Mouse (Mus musculus) cerebellum, adult 8-10 months (tissue): ENCODE data around the gene Tmem52.
"Not testable (repeated sequence)": the region's sequence is repeated elsewhere in the genome, so short reads cannot be mapped to it uniquely, and the experiment has no call there.

ENCODE experiments used
- DNase-seq: peaks from one replicate; pipeline ENCODE4 v3.0.0; 2022

Tmem52 gene

DNA sequence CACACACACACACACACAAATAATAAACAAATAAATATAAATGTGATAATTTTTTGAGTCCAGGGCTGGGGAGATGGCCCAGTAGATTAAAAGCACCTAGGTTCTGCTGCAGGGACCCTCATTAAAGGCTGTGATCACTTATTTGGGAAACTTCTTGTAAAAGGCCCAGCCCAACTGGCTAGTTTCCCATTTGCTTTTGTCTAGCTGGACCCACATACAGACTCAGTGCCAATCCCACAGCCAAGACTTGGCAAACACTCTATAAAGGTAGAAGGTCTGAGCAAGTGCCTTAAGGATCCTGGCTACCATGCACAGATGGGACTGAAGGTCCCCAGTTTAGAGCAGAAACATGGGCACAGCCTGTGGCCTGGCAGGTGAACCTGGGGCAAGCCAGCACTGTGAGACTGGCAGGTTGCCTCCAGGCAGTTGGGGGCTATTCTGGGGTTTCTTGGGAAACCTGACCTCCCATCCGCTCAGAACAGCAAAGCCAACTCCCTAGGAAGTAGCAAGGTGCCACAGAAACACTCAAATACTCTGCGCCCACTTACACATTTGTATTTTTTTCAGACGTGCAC, 3.9 kb downstream of the Tmem52 start:
- DNase-seq, result peak; percentile 68

DNA sequence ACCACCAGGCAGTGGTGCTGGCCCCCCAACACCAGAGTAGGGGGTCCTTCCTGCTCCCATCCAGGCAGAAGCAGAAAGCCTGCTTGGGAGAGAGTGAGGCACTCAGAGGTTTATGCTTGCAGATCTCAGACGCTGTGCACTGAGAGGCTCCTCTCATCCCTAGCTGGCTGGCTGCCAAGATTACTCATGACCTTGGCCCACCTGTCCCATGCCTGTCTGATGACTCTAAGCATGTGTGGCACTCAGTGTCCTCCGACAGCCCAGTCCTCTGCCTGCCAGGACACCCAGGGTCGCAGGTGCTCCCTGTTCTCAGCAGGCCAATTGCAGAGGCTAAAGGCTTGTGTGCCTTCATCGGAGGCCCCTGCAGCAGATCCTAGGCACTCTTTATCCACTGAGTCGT, 4.4 kb downstream of the Tmem52 start:
- DNase-seq, result peak; percentile 74

DNA sequence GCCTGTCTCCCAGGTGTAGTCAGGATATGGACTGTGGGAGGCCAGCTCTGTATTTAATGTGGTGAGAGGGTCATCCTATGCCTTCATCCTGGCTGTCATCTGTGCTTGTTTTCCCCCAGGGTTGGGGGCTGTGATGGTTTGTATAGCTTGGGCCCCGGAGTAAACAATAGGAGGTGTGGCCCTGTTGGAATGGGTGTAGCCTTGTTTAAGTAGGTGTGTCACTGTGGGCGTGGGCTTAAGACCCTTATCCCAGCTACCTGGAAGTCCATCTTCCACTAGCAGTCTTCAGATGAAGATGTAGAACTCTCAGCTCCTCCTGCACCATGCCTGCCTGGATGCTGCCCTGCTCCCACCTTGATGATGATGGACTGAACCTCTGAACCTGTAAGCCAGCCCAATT, 4.9 kb downstream of the Tmem52 start:
- not testable (repeated sequence) for DNase-seq

GRCm38 (mm10) chr4:155481381-155482124, 12.6 kb downstream of the Tmem52 start:
- DNase-seq, result peak; percentile 81

- DNase-seq, result no peak
Observed at GRCm38 (mm10) chr4:155482125-155482480, 13.2 kb downstream of the Tmem52 start.

DNA sequence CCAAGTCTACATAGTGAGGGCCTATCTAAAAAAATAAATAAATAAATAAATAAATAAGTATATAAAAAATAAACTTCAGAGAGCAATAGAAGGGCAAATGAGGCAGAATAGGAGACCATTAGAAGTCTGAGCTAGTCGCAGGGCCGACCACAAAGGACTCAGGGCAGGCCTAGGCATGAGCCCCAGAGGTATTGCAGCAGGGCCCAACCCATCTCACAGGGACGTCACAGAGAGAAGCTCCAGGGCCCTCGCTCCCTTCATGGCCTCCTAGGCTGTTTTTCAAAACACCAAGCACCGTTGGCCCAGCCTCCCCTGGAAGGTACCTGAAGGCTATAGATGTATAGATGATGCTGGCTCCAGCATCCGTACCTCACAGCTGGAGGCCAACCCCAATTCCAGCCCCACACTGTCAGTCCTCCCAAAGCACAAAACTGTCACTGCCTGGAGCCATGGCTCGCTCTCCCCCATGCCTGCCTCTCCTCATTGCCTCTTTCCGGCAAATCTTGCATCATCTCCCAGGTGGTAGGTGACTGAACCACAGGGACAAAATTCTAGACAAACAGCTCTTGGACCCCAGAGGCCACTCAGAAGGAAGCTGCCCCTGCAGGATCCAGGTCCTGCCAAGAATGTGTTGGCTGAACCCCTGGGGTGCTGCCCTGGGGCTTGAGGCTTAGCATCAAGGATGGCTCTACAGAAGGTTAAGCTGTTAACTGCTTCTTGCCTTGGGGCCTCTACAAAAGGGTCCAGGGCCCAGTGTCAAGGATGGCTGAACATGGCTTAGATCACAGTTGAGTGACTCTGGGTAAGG, 14.0 kb downstream of the Tmem52 start:
- no peak for DNase-seq

DNA sequence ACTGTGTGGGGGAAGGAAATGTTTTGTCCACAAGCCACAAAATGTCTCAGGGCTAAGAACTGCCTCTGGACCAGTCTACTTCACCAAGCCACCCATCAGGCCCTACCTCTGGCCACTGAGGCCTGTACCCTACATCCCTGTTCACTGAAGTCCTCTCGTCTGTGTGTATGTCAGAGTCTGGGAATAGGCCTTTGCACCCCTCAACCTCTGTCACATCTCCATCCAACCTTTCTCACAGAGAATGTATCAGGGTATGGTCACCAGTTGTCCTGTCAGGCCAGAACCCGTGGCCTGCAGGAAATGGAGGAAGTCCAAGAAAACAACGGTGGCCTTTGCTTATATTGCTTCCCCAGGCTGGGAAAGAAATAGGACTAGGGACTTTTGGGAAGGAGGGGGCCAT, 16.6 kb downstream of the Tmem52 start:
- DNase-seq, result no peak

- no peak for DNase-seq
Observed at GRCm38 (mm10) chr4:155487746-155488145, 18.8 kb downstream of the Tmem52 start.

GRCm38 (mm10) chr4:155488232-155489025, 19.5 kb downstream of the Tmem52 start:
- no peak for DNase-seq

DNA sequence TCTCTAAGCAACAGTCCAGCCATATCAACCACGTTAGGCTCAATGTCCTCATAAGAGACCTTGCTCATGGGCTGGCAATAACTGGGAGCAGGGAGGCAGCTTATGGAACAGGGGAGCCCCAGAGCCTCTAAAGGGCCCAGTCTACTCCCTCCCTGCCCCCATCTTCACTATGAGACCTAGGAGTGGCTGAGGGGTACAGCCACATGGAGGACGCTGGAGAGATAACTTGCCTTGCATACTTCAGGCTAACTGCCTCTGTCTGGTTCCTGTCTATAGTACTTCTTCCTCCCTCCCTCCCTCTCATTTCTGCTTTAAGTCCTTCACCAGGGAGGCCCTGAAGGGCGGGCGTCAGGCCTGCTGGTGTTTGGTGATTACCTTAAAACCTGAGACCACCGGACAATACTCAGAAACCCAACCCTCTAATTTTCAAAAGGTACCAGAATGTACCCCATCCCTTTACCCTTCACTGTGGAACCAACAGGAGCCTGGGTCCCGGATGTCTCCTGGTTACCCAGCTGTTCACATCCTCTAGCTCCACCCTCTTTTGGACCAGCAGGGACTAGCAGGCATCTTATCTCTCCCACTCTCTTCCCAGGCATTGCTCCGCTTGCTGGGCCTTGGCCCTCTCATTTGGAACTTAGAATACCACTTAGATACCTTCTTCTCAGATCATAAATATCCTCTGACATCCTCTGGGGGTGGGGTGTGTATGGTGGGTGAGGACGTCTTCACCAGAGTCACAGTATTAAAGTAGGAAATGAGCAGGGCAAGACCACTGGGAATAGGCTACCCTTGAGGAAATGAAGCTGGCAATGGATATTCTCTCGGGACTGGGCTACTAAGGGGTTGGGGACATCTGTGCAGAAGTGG, 20.4 kb downstream of the Tmem52 start:
- no peak for DNase-seq

DNA sequence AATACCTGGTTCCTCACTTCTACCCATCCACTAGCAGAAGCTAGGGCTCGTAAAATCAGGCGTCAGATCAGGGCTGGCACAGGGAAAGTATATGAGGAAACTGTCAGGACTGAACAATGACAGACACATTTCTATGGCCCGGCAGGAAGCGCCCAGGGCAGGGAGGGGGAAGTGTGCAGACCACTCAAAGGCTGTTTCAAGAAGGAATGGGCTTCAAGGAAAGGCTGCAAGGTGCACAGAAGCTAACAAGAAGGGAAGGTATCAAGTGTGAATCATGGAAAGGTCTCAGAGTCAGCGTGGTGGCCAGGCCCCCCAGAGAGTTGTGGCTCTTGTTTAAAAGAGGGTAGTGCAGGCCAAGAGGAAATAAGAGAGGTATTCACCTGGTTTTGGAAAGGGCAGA, 21.5 kb downstream of the Tmem52 start:
- DNase-seq, result no peak

- peak; percentile 95 for DNase-seq
Observed at GRCm38 (mm10) chr4:155490990-155491504, 22.1 kb downstream of the Tmem52 start, which contains the start of gene Gnb1. Gene Gnb1 (plus strand): TSS chr4:155491361.

- no peak for DNase-seq
Observed at GRCm38 (mm10) chr4:155491529-155492130, 22.7 kb downstream of the Tmem52 start.

DNA sequence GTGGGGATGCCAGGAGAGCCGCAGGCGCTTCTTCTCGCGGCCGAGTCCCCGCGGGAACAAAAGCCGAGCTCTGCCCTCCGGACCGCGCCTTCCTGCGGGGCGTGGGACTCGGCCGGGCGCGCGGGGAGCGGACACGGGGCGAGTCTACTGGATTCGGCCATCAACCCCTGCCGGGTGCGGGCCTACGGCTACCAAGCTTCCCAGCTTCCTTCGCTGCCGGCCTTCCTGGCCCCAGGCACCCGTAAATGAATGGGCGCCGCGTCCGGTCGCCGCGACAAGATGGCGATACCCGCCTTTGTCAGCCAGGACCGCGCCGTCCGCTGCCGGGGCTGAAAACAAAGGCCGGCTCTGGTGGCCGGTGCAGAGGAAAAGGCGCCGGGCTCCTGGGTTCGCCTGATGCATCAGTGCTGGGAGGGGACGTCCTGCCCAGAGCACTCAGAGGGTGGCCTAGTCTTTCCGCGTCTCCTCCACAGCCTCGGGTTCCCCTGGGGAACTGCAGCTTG, 23.3 kb downstream of the Tmem52 start:
- peak; percentile 48 for DNase-seq

GRCm38 (mm10) chr4:155494891-155495290, 26.0 kb downstream of the Tmem52 start:
- no peak for DNase-seq

- no peak for DNase-seq
Observed at GRCm38 (mm10) chr4:155497963-155498362, 29.0 kb downstream of the Tmem52 start.

DNA sequence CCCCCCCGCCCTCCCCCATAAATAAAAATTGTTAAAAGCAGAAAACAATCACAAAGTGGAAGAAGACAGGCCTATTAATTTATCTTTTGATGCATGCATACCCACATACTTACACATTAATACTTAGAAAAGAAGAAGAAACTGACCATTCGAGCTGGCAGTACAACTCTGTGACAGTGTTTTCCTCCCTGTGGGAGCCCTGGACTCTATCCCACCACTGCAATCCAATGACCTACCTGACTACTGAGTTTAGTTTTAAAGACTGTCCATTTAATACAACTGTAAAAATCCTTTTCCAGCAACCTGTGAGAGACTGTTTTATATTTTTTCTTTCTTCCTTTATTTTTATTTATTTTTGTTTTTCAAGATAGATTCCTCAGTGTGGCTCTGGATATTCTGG, 32.2 kb downstream of the Tmem52 start:
- DNase-seq, result no peak

DNA sequence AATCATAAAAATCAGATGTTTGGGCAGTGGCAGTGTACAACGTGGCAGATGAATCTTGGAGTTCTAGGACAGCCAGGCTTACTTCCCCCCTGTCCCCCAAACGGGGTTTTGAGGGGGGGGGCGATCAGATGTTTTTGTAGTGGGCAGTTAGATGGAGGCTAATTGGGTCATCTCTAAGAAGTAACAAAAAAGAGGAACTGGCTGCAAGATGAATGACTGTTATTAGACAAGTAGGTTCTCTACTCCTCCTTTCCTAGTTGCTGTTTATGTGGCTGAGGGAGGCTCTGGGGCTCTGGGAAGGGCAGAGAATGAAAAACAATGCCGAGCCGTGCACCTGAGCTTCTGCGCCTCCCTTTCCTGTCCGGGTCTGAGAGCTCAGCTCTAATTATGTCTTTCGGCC, 36.2 kb downstream of the Tmem52 start:
- no peak for DNase-seq

DNA sequence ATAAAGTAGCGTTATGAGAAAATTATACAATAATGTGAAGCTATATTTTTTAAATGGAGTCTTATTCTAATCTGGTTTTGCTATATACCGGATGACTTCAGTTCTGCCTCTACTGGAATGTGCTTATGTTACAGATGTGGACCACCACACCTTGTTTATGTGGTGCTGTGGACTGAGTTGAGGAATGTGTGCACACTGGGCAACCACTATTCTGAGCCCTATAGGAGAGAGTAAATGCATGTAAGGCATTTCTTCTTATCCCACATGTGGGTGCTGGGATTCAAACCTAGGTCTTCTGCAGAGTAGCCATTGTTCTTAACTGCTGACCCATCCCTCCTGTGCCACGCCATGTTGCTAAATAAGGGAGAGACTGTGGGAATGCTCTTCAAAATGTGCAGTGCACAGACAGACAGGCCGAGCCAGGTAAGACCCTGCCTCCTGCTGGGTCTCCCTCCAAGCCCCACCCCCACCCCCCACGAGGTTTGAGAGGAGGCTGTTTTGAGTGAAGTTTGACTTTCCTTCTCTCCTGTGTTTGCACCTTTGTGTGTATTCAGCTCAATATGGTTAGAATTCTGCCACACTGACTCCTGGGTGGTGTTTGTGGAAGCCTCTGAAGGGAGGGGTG, 36.9 kb downstream of the Tmem52 start:
- no peak for DNase-seq

GRCm38 (mm10) chr4:155508614-155509013, 39.7 kb downstream of the Tmem52 start:
- no peak for DNase-seq

DNA sequence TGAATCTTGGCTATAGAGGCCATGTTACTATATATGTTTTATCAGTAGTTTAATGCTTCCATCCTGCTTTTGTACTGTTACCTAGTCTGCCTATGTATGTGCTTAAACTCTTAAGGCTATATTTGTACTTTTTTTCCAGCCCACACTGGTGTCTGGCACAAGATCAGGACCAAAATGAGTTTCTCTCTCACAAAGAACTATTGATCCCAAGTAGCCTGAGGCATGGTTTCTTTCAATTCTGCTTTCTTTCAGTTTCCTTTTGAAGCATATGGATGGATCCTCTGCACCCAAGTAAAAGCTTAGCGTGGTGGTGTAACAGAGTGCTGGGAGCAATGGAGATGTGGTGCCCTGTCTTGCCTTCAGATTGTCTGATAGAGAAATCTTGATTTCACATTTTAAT, 42.1 kb downstream of the Tmem52 start:
- DNase-seq, result no peak
